Mouse (Mus musculus) heart, embryonic 12.5 days (tissue): Measurements from ENCODE around the gene Trmt112. TPM values are rescaled to one million over a fixed set of nuclear protein-coding genes. Genes with fewer than 3 reads are reported as not detected.
A peak's percentile ranks its signal among the peaks of the same experiment; 100 is the strongest.
"Not testable (repeated sequence)": the region's sequence is repeated elsewhere in the genome, so short reads cannot be mapped to it uniquely, and the experiment has no call there.

Experiments used
- ATAC-seq: fragments of 200-750 bp; cut with Nextera tagmentation; 2 replicates; pipeline ENCODE4 v1.8.0; 2017; ENCODE audit warnings: moderate TSS enrichment, moderate library complexity; ENCODE audit not compliant: insufficient number of reproducible peaks, low FRiP score
- H3K27ac ChIP-seq: fragments of 300-500 bp; sonication (generic); 2 replicates; pipeline ENCODE4 v1.5.1; 2016; ENCODE audit warnings: mild to moderate bottlenecking, moderate library complexity; ENCODE audit not compliant: poor library complexity, severe bottlenecking
- H3K27me3 ChIP-seq: fragments of 300-500 bp; sonication (generic); replicated peaks from 2 replicates; pipeline ENCODE4 v1.6.1; 2016; ENCODE audit warnings: mild to moderate bottlenecking, moderate library complexity
- H3K36me3 ChIP-seq: fragments of 300-500 bp; sonication (generic); 2 replicates; pipeline ENCODE4 v1.6.1; 2016; ENCODE audit warnings: mild to moderate bottlenecking, moderate library complexity
- H3K4me1 ChIP-seq: fragments of 300-500 bp; sonication (generic); replicated peaks from 2 replicates; pipeline ENCODE4 v1.6.1; 2016; ENCODE audit warnings: mild to moderate bottlenecking
- H3K4me2 ChIP-seq: fragments of 300-500 bp; sonication (generic); 2 replicates; pipeline ENCODE4 v1.6.1; 2016; ENCODE audit warnings: mild to moderate bottlenecking, moderate library complexity
- H3K4me3 ChIP-seq: fragments of 300-500 bp; sonication (generic); 2 replicates; pipeline ENCODE4 v1.5.1; 2016; ENCODE audit warnings: mild to moderate bottlenecking
- H3K9ac ChIP-seq: fragments of 300-500 bp; sonication (generic); 2 replicates; pipeline ENCODE4 v1.6.1; 2016; ENCODE audit warnings: mild to moderate bottlenecking, moderate library complexity
- H3K9me3 ChIP-seq: fragments of 300-500 bp; sonication (generic); replicated peaks from 2 replicates; pipeline ENCODE4 v1.6.1; 2016; ENCODE audit warnings: mild to moderate bottlenecking, moderate library complexity
- WGBS: fragments of 180-500 bp; shearing (Covaris S2); methylation state at CpG from one replicate; pipeline ENCODE4 v1.1.7; 2016; 5-methylcytosine and 5-hydroxymethylcytosine counted together
- polyA plus RNA-seq: library from polyadenylated mRNA; unstranded; fragments of >200 nt; fragmentation: Nextera tagmentation; extraction: Ambion mirVana; gene quantifications from 2 replicates; pipeline ENCODE4 v1.2.1, GENCODE M21; 2016

Gene Trmt112
- polyA plus RNA-seq, 1 experiment from 2014 or later, result 92.9 TPM

GRCm38 (mm10) chr19:6892512-6892911 is 17.0 kb upstream of the Trmt112 start:
- H3K27me3 ChIP-seq, result no peaks in the 10 kb centered on the region
- H3K9me3 ChIP-seq, result peaks cover 9% of the 10 kb centered on the region
- 48% methylated on average over 4 of the region's 4 CpGs for WGBS
- no peaks in the 10 kb centered on the region for H3K4me1 ChIP-seq
- H3K4me2 ChIP-seq, result no peak overlapping the region
- no peak for ATAC-seq
- H3K27ac ChIP-seq, result no peak overlapping the region
- H3K36me3 ChIP-seq, result no peaks in the 10 kb centered on the region
- no peak overlapping the region for H3K9ac ChIP-seq
- no peak overlapping the region for H3K4me3 ChIP-seq

GRCm38 (mm10) chr19:6893731-6894451 is 15.6 kb upstream of the Trmt112 start:
- 83% methylated on average over 14 of the region's 14 CpGs for WGBS
- Histone ChIP-seq H3K36me3 (no peaks in the 10 kb centered on the region), H3K27ac (no peak overlapping the region), H3K27me3 (no peaks in the 10 kb centered on the region), H3K9me3 (peaks cover 10% of the 10 kb centered on the region), H3K4me2 (no peak overlapping the region), H3K4me1 (no peaks in the 10 kb centered on the region), H3K9ac (no peak overlapping the region), H3K4me3 (no peak overlapping the region)
- ATAC-seq, result no peak

GRCm38 (mm10) chr19:6895608-6896305 is 13.7 kb upstream of the Trmt112 start:
- not testable (repeated sequence) for H3K4me1 ChIP-seq, H3K27me3 ChIP-seq, ATAC-seq, H3K27ac ChIP-seq, H3K9ac ChIP-seq, H3K4me3 ChIP-seq, H3K36me3 ChIP-seq, H3K4me2 ChIP-seq
- 75% methylated on average over 18 of the region's 18 CpGs for WGBS
- peaks cover 19% of the 10 kb centered on the region for H3K9me3 ChIP-seq

- no peak overlapping the region for H3K9ac ChIP-seq
- no peaks in the 10 kb centered on the region for H3K27me3 ChIP-seq
- H3K36me3 ChIP-seq, result peaks cover 11% of the 10 kb centered on the region
- no peak overlapping the region for H3K27ac ChIP-seq
- H3K4me2 ChIP-seq, result no peak overlapping the region
- no peak for ATAC-seq
- H3K4me1 ChIP-seq, result no peaks in the 10 kb centered on the region
- H3K9me3 ChIP-seq, result peaks cover 19% of the 10 kb centered on the region
- 81% methylated on average over 4 of the region's 4 CpGs for WGBS
- H3K4me3 ChIP-seq, result no peak overlapping the region
These were observed 9.9 kb upstream of the Trmt112 start for GRCm38 (mm10) chr19:6899641-6900040.

- Histone ChIP-seq H3K9ac (no peak overlapping the region), H3K36me3 (peaks cover 36% of the 10 kb centered on the region), H3K27me3 (no peaks in the 10 kb centered on the region), H3K9me3 (peaks cover 8% of the 10 kb centered on the region; the same call in 1 of the 2 replicates), H3K4me2 (no peak overlapping the region), H3K27ac (no peak overlapping the region), H3K4me3 (no peak overlapping the region), H3K4me1 (peaks cover 7% of the 10 kb centered on the region)
- ATAC-seq, result no peak
- WGBS, result 92% methylated on average over 1 of the region's 1 CpGs
These were observed 6.5 kb upstream of the Trmt112 start for GRCm38 (mm10) chr19:6903031-6903430.

- peaks cover 6% of the 10 kb centered on the region; the same call in 1 of the 2 replicates for H3K9me3 ChIP-seq
- no peak overlapping the region for H3K27ac ChIP-seq
- peaks cover 36% of the 10 kb centered on the region for H3K36me3 ChIP-seq
- ATAC-seq, result no peak
- 74% methylated on average over 2 of the region's 2 CpGs for WGBS
- no peak overlapping the region for H3K4me2 ChIP-seq
- no peak overlapping the region for H3K9ac ChIP-seq
- peaks cover 14% of the 10 kb centered on the region for H3K4me1 ChIP-seq
- H3K27me3 ChIP-seq, result no peaks in the 10 kb centered on the region
- no peak overlapping the region for H3K4me3 ChIP-seq
These were observed 4.7 kb upstream of the Trmt112 start for GRCm38 (mm10) chr19:6904846-6905245.

GRCm38 (mm10) chr19:6905498-6906159 is 3.9 kb upstream of the Trmt112 start:
- no peak for ATAC-seq
- H3K4me2 ChIP-seq, result no peak overlapping the region
- H3K9ac ChIP-seq, result no peak overlapping the region
- no peak overlapping the region for H3K27ac ChIP-seq
- H3K4me3 ChIP-seq, result no peak overlapping the region
- H3K4me1 ChIP-seq, result peaks cover 14% of the 10 kb centered on the region
- no peaks in the 10 kb centered on the region for H3K9me3 ChIP-seq
- H3K27me3 ChIP-seq, result no peaks in the 10 kb centered on the region
- peaks cover 36% of the 10 kb centered on the region for H3K36me3 ChIP-seq
- 85% methylated on average over 11 of the region's 11 CpGs for WGBS

GRCm38 (mm10) chr19:6906199-6906598 is 3.3 kb upstream of the Trmt112 start:
- H3K9ac ChIP-seq, result no peak overlapping the region
- no peak overlapping the region for H3K4me3 ChIP-seq
- ATAC-seq, result no peak
- H3K36me3 ChIP-seq, result peaks cover 39% of the 10 kb centered on the region
- H3K4me1 ChIP-seq, result peaks cover 18% of the 10 kb centered on the region
- 83% methylated on average over 3 of the region's 3 CpGs for WGBS
- H3K27me3 ChIP-seq, result no peaks in the 10 kb centered on the region
- no peak overlapping the region for H3K4me2 ChIP-seq
- no peaks in the 10 kb centered on the region for H3K9me3 ChIP-seq
- H3K27ac ChIP-seq, result no peak overlapping the region

- H3K4me2 ChIP-seq, result no peak overlapping the region
- 0 out of 2 replicates have a peak overlapping the region, but pooled peaks have one; percentile 26 for H3K9ac ChIP-seq
- no peak overlapping the region for H3K27ac ChIP-seq
- no peak for ATAC-seq
- peaks cover 48% of the 10 kb centered on the region for H3K36me3 ChIP-seq
- H3K27me3 ChIP-seq, result no peaks in the 10 kb centered on the region
- H3K9me3 ChIP-seq, result no peaks in the 10 kb centered on the region
- no peak overlapping the region for H3K4me3 ChIP-seq
- WGBS, result 89% methylated on average over 8 of the region's 8 CpGs
- peaks cover 25% of the 10 kb centered on the region for H3K4me1 ChIP-seq
These were observed 2.4 kb upstream of the Trmt112 start for GRCm38 (mm10) chr19:6907094-6907493.

GRCm38 (mm10) chr19:6907811-6908540 is 1.5 kb upstream of the Trmt112 start:
- 77% methylated on average over 7 of the region's 7 CpGs for WGBS
- H3K27ac ChIP-seq, result no peak overlapping the region
- ATAC-seq, result no peak

More at GRCm38 (mm10) chr19:6907811-6908540, 1.5 kb upstream of the Trmt112 start:
- Histone ChIP-seq H3K9ac (peak overlapping the region; percentile 78; the same call in 1 of the 2 replicates), H3K4me1 (peaks cover 25% of the 10 kb centered on the region), H3K27me3 (no peaks in the 10 kb centered on the region), H3K36me3 (peaks cover 55% of the 10 kb centered on the region), H3K4me2 (peak overlapping the region; percentile 80), H3K4me3 (peak overlapping the region; percentile 66), H3K9me3 (no peaks in the 10 kb centered on the region)
